Mouse (Mus musculus): ENCODE results near the gene St7. TPM values are rescaled to one million over a fixed set of nuclear protein-coding genes. Genes with fewer than 3 reads are reported as not detected.

St7 gene
- polyA plus RNA-seq, 1 experiment from 2014 or later, result 44.0 TPM

DNA sequence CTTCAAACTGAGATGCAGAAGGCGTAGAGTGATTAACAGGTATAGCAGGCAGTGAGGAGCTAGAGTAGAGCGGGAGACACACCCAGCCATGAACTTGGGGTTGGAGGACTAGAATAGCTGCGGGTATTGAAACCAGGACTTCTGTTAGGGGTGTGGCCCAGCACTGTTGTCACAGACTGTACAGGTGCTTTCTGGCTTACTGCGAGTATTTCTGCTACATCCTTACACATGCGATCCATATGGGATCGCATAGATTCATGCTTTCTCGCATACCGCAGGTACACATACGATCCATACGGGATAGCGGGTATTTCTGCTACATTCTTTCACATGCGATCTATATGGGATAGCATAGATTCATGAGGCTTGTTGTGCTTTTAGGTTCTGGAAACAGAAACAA lies 24.4 kb upstream of the St7 start:
- H3K36me3 ChIP-seq (ENCODE audit: insufficient read depth), result peaks cover 58% of the 10 kb centered on the region
- no peak for TF ChIP-seq CTCF (IDR thresholded peaks at IDR 0.05; ENCODE audit: low read depth)

DNA sequence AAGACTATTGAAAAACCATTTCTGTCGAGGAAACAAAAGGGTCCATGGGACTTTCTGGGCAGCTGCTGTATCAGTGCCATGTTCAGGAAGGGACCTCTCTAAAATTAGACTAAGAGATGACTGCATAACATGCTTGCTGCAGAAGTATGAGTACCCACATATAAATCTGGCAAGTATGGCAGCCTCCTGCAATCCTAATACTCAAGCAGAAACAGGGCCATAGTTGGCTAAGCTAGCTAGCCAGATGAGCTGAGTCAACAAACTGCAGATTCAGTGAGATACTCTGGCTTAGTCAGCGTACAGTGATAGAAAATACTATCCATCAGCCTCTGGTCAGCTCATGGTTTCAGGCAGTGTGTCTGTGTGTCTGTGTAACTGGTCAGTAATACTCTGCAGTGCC lies 22.9 kb upstream of the St7 start:
- H3K4me3 ChIP-seq (ENCODE audit: low read depth, low read length), result no peak overlapping the region
- no peak overlapping the region for H3K9ac ChIP-seq
- ATAC-seq (ENCODE audit: insufficient read depth) (no peak), DNase-seq (no peak)
- H3K4me2 ChIP-seq, result no peak overlapping the region
- peaks cover 48% of the 10 kb centered on the region for H3K36me3 ChIP-seq (ENCODE audit: insufficient read depth)
- no peaks in the 10 kb centered on the region for H3K4me1 ChIP-seq (ENCODE audit: insufficient read depth)
- H3K9me3 ChIP-seq (ENCODE audit: low read depth, low read length), result no peaks in the 10 kb centered on the region
- TF ChIP-seq CTCF (IDR thresholded peaks at IDR 0.05; ENCODE audit: low read depth), result no peak
- 82% methylated on average over 2 of the region's 2 CpGs for WGBS
- no peak overlapping the region for H3K27ac ChIP-seq (ENCODE audit: low read depth)
- H3K27me3 ChIP-seq (ENCODE audit: insufficient read depth, low read length), result no peaks in the 10 kb centered on the region

More for the DNA sequence above, 24.4 kb upstream of the St7 start:
- DNase-seq (no peak), ATAC-seq (ENCODE audit: insufficient read depth) (no peak)
- 96% methylated on average over 12 of the region's 12 CpGs for WGBS
- H3K9me3 ChIP-seq (ENCODE audit: low read depth, low read length), result no peaks in the 10 kb centered on the region
- no peaks in the 10 kb centered on the region for H3K27me3 ChIP-seq (ENCODE audit: insufficient read depth, low read length)
- no peak overlapping the region for H3K9ac ChIP-seq
- no peak overlapping the region for H3K4me3 ChIP-seq (ENCODE audit: low read depth, low read length)
- no peak overlapping the region for H3K4me2 ChIP-seq
- no peak overlapping the region for H3K27ac ChIP-seq (ENCODE audit: low read depth)
- no peaks in the 10 kb centered on the region for H3K4me1 ChIP-seq (ENCODE audit: insufficient read depth)

DNA sequence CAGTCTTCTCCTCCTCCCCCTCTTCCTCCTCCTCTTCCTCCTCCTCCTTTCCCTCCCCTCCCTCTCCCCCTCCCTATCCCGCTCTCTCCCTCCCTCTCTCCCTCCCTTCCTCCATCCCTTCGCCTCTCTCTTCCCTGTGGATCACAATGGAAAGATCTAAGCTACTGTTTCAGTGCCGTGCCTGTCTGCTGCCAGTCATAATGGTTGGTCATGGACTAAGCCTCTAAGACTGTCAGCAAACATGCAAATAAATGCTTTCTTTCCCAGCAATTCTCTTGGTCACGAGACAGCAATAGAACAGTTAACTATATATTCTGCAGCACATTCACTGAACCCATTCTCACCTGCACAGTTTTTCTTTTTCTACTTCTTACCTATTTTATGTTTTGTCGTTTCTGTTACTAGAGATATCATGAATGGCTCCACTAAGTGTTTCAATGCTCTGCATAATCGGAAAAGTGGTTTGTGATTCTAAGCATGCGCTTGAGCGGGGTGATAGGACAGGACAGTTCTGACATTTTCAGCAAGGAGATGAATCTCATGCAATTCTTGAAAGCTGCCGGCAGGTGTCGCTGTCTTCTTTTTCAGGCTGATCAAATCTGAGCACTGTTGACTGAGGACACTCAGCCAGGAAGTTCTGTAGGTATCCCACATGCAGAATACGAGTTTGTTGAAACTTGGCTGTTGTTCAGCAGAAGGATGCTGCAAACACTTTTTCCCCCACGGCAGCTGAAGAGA lies 17.5 kb upstream of the St7 start:
- 0 out of 2 replicates have a peak overlapping the region, but pooled peaks have one; percentile 25 for H3K4me2 ChIP-seq
- ATAC-seq (ENCODE audit: insufficient read depth), result peak; percentile 79
- TF ChIP-seq CTCF (IDR thresholded peaks at IDR 0.05; ENCODE audit: low read depth), result peak; percentile 92

DNA sequence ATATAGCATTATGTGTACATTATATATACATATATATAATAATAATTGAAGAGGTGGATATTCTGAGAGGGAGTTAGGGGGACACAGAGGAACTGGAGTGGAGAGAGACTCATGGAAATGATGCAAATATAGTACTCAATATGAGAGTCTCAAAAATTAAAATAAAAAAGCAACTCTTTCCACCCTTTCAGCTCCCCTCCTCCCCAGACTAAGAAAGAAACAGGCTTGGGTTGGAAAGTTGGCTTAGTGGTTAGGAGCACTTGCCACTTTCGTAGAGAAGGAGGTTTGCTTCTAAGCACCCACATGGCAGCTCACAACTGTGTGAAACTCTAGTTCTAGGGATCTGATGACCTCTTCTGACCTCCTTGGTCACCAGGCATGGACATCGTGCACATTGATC lies 15.7 kb upstream of the St7 start:
- Histone ChIP-seq H3K27me3 (ENCODE audit: insufficient read depth, low read length) (no peaks in the 10 kb centered on the region), H3K36me3 (ENCODE audit: insufficient read depth) (no peaks in the 10 kb centered on the region), H3K27ac (ENCODE audit: low read depth) (no peak overlapping the region), H3K4me1 (ENCODE audit: insufficient read depth) (no peaks in the 10 kb centered on the region), H3K9me3 (ENCODE audit: low read depth, low read length) (no peaks in the 10 kb centered on the region), H3K4me2 (no peak overlapping the region), H3K9ac (no peak overlapping the region), H3K4me3 (ENCODE audit: low read depth, low read length) (no peak overlapping the region)
- DNase-seq (no peak), ATAC-seq (ENCODE audit: insufficient read depth) (no peak)
- TF ChIP-seq CTCF (IDR thresholded peaks at IDR 0.05; ENCODE audit: low read depth), result no peak
- 67% methylated on average over 2 of the region's 2 CpGs for WGBS

More for the DNA sequence above, 17.5 kb upstream of the St7 start:
- Histone ChIP-seq H3K9me3 (ENCODE audit: low read depth, low read length) (no peaks in the 10 kb centered on the region), H3K4me1 (ENCODE audit: insufficient read depth) (no peaks in the 10 kb centered on the region), H3K36me3 (ENCODE audit: insufficient read depth) (peaks cover 4% of the 10 kb centered on the region; the same call in 1 of the 2 replicates), H3K9ac (no peak overlapping the region), H3K27me3 (ENCODE audit: insufficient read depth, low read length) (no peaks in the 10 kb centered on the region), H3K4me3 (ENCODE audit: low read depth, low read length) (no peak overlapping the region), H3K27ac (ENCODE audit: low read depth) (no peak overlapping the region)
- WGBS, result 24% methylated on average over 12 of the region's 12 CpGs
- DNase-seq, result peak; percentile 89

DNA sequence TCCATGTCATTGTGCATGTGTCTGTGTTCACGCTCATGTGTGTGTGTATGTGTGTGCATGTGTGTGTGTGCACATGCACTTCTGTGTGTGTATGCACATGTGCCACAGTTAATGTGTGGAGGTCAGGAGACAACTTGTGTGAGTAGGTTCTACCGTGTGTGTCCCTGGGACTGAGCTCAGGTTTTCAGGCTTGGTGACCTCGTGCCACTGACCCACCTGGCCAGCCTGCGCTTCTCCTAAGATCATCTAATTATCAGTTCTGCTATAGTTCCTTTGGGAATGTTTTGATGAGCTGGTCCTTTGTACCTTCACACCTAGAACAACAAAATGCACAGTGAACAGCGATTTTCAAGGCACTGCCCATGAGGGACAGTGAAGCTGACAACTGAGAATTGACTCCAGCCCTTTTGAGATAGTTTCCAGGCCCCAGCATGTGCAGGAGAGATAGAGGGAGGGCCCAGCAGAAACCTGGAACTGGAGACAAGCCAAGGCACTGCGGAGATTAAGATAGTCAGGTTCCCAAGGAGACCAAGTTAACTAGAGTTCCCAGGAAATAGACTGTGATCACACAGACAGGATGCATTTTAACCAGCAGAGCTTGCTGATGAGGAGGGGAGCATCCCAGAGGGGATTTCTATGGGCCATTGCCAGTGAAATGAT lies 12.3 kb upstream of the St7 start:
- no peak for ATAC-seq (ENCODE audit: insufficient read depth)
- Histone ChIP-seq H3K9ac (no peak overlapping the region), H3K36me3 (ENCODE audit: insufficient read depth) (no peaks in the 10 kb centered on the region), H3K27ac (ENCODE audit: low read depth) (no peak overlapping the region), H3K9me3 (ENCODE audit: low read depth, low read length) (no peaks in the 10 kb centered on the region), H3K4me2 (no peak overlapping the region), H3K4me3 (ENCODE audit: low read depth, low read length) (no peak overlapping the region), H3K27me3 (ENCODE audit: insufficient read depth, low read length) (no peaks in the 10 kb centered on the region), H3K4me1 (ENCODE audit: insufficient read depth) (no peaks in the 10 kb centered on the region)
- 77% methylated on average over 6 of the region's 6 CpGs for WGBS
- no peak for TF ChIP-seq CTCF (IDR thresholded peaks at IDR 0.05; ENCODE audit: low read depth)
- DNase-seq, result no peak

DNA sequence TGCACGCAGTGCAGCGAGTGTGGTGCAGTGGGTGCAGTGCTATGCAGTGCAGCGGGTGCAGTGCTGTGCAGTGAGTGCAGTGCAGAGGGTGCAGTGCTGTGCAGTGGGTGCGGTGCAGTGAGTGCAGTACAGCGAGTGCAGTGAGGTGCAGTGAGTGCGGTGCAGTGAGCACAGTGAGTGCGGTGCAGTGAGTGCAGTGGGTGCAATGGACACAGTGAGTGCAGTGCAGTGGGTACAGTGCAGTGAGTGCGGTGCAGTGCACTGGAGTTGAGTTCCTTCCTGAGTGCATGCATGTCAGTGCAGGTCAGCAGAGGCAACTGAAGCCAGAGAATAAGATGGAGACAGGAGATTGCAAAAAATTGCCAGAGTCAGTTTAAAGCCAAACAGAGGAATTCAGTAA lies 10.9 kb upstream of the St7 start:
- no peak for ATAC-seq (ENCODE audit: insufficient read depth)
- Histone ChIP-seq H3K27me3 (ENCODE audit: insufficient read depth, low read length) (no peaks in the 10 kb centered on the region), H3K4me2 (no peak overlapping the region), H3K9me3 (ENCODE audit: low read depth, low read length) (no peaks in the 10 kb centered on the region), H3K4me3 (ENCODE audit: low read depth, low read length) (no peak overlapping the region), H3K4me1 (ENCODE audit: insufficient read depth) (no peaks in the 10 kb centered on the region), H3K9ac (no peak overlapping the region), H3K36me3 (ENCODE audit: insufficient read depth) (no peaks in the 10 kb centered on the region), H3K27ac (ENCODE audit: low read depth) (no peak overlapping the region)
- no peak for DNase-seq
- WGBS, result 95% methylated on average over 8 of the region's 8 CpGs
- TF ChIP-seq CTCF (IDR thresholded peaks at IDR 0.05; ENCODE audit: low read depth), result no peak

DNA sequence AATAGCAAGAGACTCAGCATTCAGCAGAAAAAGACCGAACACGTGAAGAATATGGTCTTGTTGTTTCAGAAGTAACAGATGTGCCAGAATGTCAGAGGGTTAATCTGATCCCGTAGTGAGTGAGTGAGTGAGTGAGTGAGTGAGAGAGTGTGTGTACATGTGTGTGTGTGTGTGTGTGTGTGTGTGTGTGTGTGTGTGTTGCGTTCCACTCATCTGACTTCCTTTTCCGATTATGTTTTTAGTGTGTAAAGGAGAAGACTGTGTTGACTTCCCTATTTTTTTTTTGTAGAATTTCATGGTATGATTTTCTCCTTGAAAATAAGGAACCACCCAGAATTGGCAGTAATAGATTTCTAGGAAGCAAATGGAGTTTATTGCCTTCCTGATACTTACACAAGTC lies 4.1 kb upstream of the St7 start:
- Histone ChIP-seq H3K27me3 (ENCODE audit: insufficient read depth, low read length) (no peaks in the 10 kb centered on the region), H3K9ac (no peak overlapping the region), H3K9me3 (ENCODE audit: low read depth, low read length) (no peaks in the 10 kb centered on the region), H3K4me3 (ENCODE audit: low read depth, low read length) (no peak overlapping the region), H3K4me1 (ENCODE audit: insufficient read depth) (no peaks in the 10 kb centered on the region), H3K36me3 (ENCODE audit: insufficient read depth) (no peaks in the 10 kb centered on the region), H3K4me2 (no peak overlapping the region), H3K27ac (ENCODE audit: low read depth) (no peak overlapping the region)
- ATAC-seq (ENCODE audit: insufficient read depth) (no peak), DNase-seq (no peak)
- TF ChIP-seq CTCF (IDR thresholded peaks at IDR 0.05; ENCODE audit: low read depth), result no peak
- 59% methylated on average over 5 of the region's 5 CpGs for WGBS

Data from lung, embryonic 14.5 days (tissue).